Mouse (Mus musculus) neural tube, embryonic 15.5 days (tissue): ENCODE results near the gene Cdk19. TPM values are rescaled to one million over a fixed set of nuclear protein-coding genes. Genes with fewer than 3 reads are reported as not detected.
A peak's percentile ranks its signal among the peaks of the same experiment; 100 is the strongest.

ENCODE experiments used
- ATAC-seq: fragments of 200-750 bp; cut with Nextera tagmentation; 2 replicates; pipeline ENCODE4 v1.8.0; 2017; ENCODE audit warnings: mild to moderate bottlenecking, moderate TSS enrichment, moderate library complexity; ENCODE audit not compliant: low FRiP score
- H3K27ac ChIP-seq: fragments of 300-500 bp; sonication (generic); replicated peaks from 2 replicates; pipeline ENCODE4 v1.5.1; 2015; ENCODE audit warnings: mild to moderate bottlenecking, inconsistent platforms
- H3K27me3 ChIP-seq: fragments of 300-500 bp; sonication (generic); replicated peaks from 2 replicates; pipeline ENCODE4 v1.6.1; 2015; ENCODE audit warnings: inconsistent platforms
- H3K36me3 ChIP-seq: fragments of 300-500 bp; sonication (generic); 2 replicates; pipeline ENCODE4 v1.6.1; 2015; ENCODE audit warnings: inconsistent platforms
- H3K4me1 ChIP-seq: fragments of 300-500 bp; sonication (generic); 2 replicates; pipeline ENCODE4 v1.6.1; 2015; ENCODE audit warnings: inconsistent platforms
- H3K4me2 ChIP-seq: fragments of 300-500 bp; sonication (generic); 2 replicates; pipeline ENCODE4 v1.6.1; 2015; ENCODE audit warnings: inconsistent platforms, mild to moderate bottlenecking, moderate library complexity
- H3K4me3 ChIP-seq: fragments of 300-500 bp; sonication (generic); replicated peaks from 2 replicates; pipeline ENCODE4 v1.5.1; 2015; ENCODE audit warnings: mild to moderate bottlenecking, inconsistent platforms
- H3K9ac ChIP-seq: fragments of 300-500 bp; sonication (generic); replicated peaks from 2 replicates; pipeline ENCODE4 v1.6.1; 2015; ENCODE audit warnings: mild to moderate bottlenecking, inconsistent platforms
- H3K9me3 ChIP-seq: fragments of 300-500 bp; sonication (generic); replicated peaks from 2 replicates; pipeline ENCODE4 v1.6.1; 2016; ENCODE audit warnings: inconsistent platforms
- WGBS: fragments of 180-500 bp; shearing (Covaris S2); methylation state at CpG from one replicate; pipeline ENCODE4 v1.1.7; 2015; ENCODE audit warnings: mixed read lengths; 5-methylcytosine and 5-hydroxymethylcytosine counted together
- polyA plus RNA-seq: library from polyadenylated mRNA; unstranded; fragments of >200 nt; fragmentation: Nextera tagmentation; extraction: Ambion mirVana; gene quantifications from 2 replicates; pipeline ENCODE4 v1.2.1, GENCODE M21; 2015

Gene Cdk19
- polyA plus RNA-seq, 1 experiment from 2014 or later, result 9.7 TPM

- H3K4me1 ChIP-seq, result no peaks in the 10 kb centered on the region
- H3K9me3 ChIP-seq, result no peaks in the 10 kb centered on the region
- no peak overlapping the region for H3K4me2 ChIP-seq
- H3K4me3 ChIP-seq, result no peak overlapping the region
- no peak for ATAC-seq
- H3K36me3 ChIP-seq, result no peaks in the 10 kb centered on the region
- no peak overlapping the region for H3K9ac ChIP-seq
- H3K27me3 ChIP-seq, result no peaks in the 10 kb centered on the region
- WGBS, result 89% methylated on average over 10 of the region's 10 CpGs
- H3K27ac ChIP-seq, result no peak overlapping the region
Observed at GRCm38 (mm10) chr10:40320306-40320705, 19.1 kb upstream of the Cdk19 start.

GRCm38 (mm10) chr10:40328004-40328551 is 11.3 kb upstream of the Cdk19 start:
- Histone ChIP-seq H3K36me3 (no peaks in the 10 kb centered on the region), H3K4me3 (no peak overlapping the region), H3K9me3 (no peaks in the 10 kb centered on the region), H3K4me2 (no peak overlapping the region), H3K27me3 (no peaks in the 10 kb centered on the region), H3K4me1 (no peaks in the 10 kb centered on the region), H3K9ac (no peak overlapping the region), H3K27ac (no peak overlapping the region)
- no peak for ATAC-seq
- 86% methylated on average over 9 of the region's 9 CpGs for WGBS

GRCm38 (mm10) chr10:40330262-40330661 is 9.1 kb upstream of the Cdk19 start:
- Histone ChIP-seq H3K4me2 (no peak overlapping the region), H3K27ac (no peak overlapping the region)
- no peak for ATAC-seq

GRCm38 (mm10) chr10:40332864-40333263 is 6.5 kb upstream of the Cdk19 start:
- no peaks in the 10 kb centered on the region for H3K9me3 ChIP-seq
- no peaks in the 10 kb centered on the region for H3K4me1 ChIP-seq
- H3K4me3 ChIP-seq, result no peak overlapping the region
- H3K36me3 ChIP-seq, result no peaks in the 10 kb centered on the region
- WGBS, result 73% methylated on average over 6 of the region's 6 CpGs
- ATAC-seq, result no peak
- H3K4me2 ChIP-seq, result no peak overlapping the region
- H3K27ac ChIP-seq, result no peak overlapping the region
- no peak overlapping the region for H3K9ac ChIP-seq
- no peaks in the 10 kb centered on the region for H3K27me3 ChIP-seq

More at GRCm38 (mm10) chr10:40330262-40330661, 9.1 kb upstream of the Cdk19 start:
- H3K27me3 ChIP-seq, result no peaks in the 10 kb centered on the region
- no peak overlapping the region for H3K4me3 ChIP-seq
- 87% methylated on average over 1 of the region's 1 CpGs for WGBS
- no peaks in the 10 kb centered on the region for H3K4me1 ChIP-seq
- H3K9me3 ChIP-seq, result no peaks in the 10 kb centered on the region
- no peak overlapping the region for H3K9ac ChIP-seq
- H3K36me3 ChIP-seq, result no peaks in the 10 kb centered on the region

- Histone ChIP-seq H3K27ac (no peak overlapping the region), H3K4me2 (no peak overlapping the region), H3K27me3 (no peaks in the 10 kb centered on the region), H3K9ac (no peak overlapping the region), H3K36me3 (no peaks in the 10 kb centered on the region), H3K4me3 (no peak overlapping the region), H3K9me3 (no peaks in the 10 kb centered on the region), H3K4me1 (no peaks in the 10 kb centered on the region)
- no peak for ATAC-seq
- 70% methylated on average over 4 of the region's 4 CpGs for WGBS
Observed at GRCm38 (mm10) chr10:40342036-40342435, 2.7 kb downstream of the Cdk19 start.

- Histone ChIP-seq H3K9me3 (no peaks in the 10 kb centered on the region), H3K36me3 (no peaks in the 10 kb centered on the region), H3K4me2 (no peak overlapping the region), H3K9ac (no peak overlapping the region), H3K4me3 (no peak overlapping the region), H3K27me3 (no peaks in the 10 kb centered on the region), H3K4me1 (peaks cover 24% of the 10 kb centered on the region), H3K27ac (no peak overlapping the region)
- 78% methylated on average over 3 of the region's 3 CpGs for whole genome bisulfite sequencing
- no peak for ATAC-seq
Observed at GRCm38 (mm10) chr10:40346776-40347403, 7.5 kb downstream of the Cdk19 start.

- peaks cover 24% of the 10 kb centered on the region for H3K4me1 ChIP-seq
- H3K9me3 ChIP-seq, result no peaks in the 10 kb centered on the region
- WGBS, result 69% methylated on average over 9 of the region's 9 CpGs
- H3K4me3 ChIP-seq, result peak overlapping the region; percentile 93; the same call in 1 of the 2 replicates
- H3K36me3 ChIP-seq, result no peaks in the 10 kb centered on the region
- peak overlapping the region; percentile 75 for H3K4me2 ChIP-seq
- no peaks in the 10 kb centered on the region for H3K27me3 ChIP-seq
- H3K27ac ChIP-seq, result no peak overlapping the region
- ATAC-seq, result no peak
- H3K9ac ChIP-seq, result no peak overlapping the region
Observed at GRCm38 (mm10) chr10:40347461-40347954, 8.1 kb downstream of the Cdk19 start.

- Histone ChIP-seq H3K4me3 (peak overlapping the region; percentile 93), H3K27ac (peak overlapping the region; percentile 90), H3K4me2 (peak overlapping the region; percentile 75), H3K9me3 (no peaks in the 10 kb centered on the region), H3K4me1 (peaks cover 27% of the 10 kb centered on the region), H3K27me3 (no peaks in the 10 kb centered on the region), H3K9ac (peak overlapping the region; percentile 79), H3K36me3 (no peaks in the 10 kb centered on the region)
- ATAC-seq, result peak; percentile 99
- WGBS, result 0% methylated on average over 71 of the region's 76 CpGs
Observed at GRCm38 (mm10) chr10:40348566-40349536, 9.5 kb downstream of the Cdk19 start.

- Histone ChIP-seq H3K27me3 (no peaks in the 10 kb centered on the region), H3K36me3 (no peaks in the 10 kb centered on the region), H3K4me2 (peak overlapping the region; percentile 72), H3K27ac (peak overlapping the region; percentile 90), H3K4me3 (peak overlapping the region; percentile 93), H3K9me3 (no peaks in the 10 kb centered on the region), H3K4me1 (peaks cover 27% of the 10 kb centered on the region), H3K9ac (peak overlapping the region; percentile 79)
- peak; percentile 42 for ATAC-seq
- WGBS, result under 1% methylated on average over 61 of the region's 62 CpGs
Observed at GRCm38 (mm10) chr10:40349631-40350177, 10.3 kb downstream of the Cdk19 start.

GRCm38 (mm10) chr10:40350245-40350932 is 11.0 kb downstream of the Cdk19 start:
- Histone ChIP-seq H3K9me3 (no peaks in the 10 kb centered on the region), H3K27ac (peak overlapping the region; percentile 90), H3K27me3 (no peaks in the 10 kb centered on the region), H3K4me3 (peak overlapping the region; percentile 93), H3K9ac (peak overlapping the region; percentile 79), H3K36me3 (no peaks in the 10 kb centered on the region), H3K4me2 (peak overlapping the region; percentile 72), H3K4me1 (peaks cover 27% of the 10 kb centered on the region)
- ATAC-seq, result no peak
- 52% methylated on average over 12 of the region's 12 CpGs for WGBS

GRCm38 (mm10) chr10:40351156-40351555 is 11.8 kb downstream of the Cdk19 start:
- no peaks in the 10 kb centered on the region for H3K36me3 ChIP-seq
- no peaks in the 10 kb centered on the region for H3K27me3 ChIP-seq
- H3K27ac ChIP-seq, result no peak overlapping the region
- H3K4me3 ChIP-seq, result peak overlapping the region; percentile 93
- H3K9me3 ChIP-seq, result no peaks in the 10 kb centered on the region
- no peak overlapping the region for H3K9ac ChIP-seq
- 46% methylated on average over 4 of the region's 4 CpGs for WGBS
- ATAC-seq, result no peak
- H3K4me1 ChIP-seq, result peaks cover 27% of the 10 kb centered on the region
- H3K4me2 ChIP-seq, result peak overlapping the region; percentile 72
